Mouse (Mus musculus): ENCODE data around the gene Sgo2a.

DNA sequence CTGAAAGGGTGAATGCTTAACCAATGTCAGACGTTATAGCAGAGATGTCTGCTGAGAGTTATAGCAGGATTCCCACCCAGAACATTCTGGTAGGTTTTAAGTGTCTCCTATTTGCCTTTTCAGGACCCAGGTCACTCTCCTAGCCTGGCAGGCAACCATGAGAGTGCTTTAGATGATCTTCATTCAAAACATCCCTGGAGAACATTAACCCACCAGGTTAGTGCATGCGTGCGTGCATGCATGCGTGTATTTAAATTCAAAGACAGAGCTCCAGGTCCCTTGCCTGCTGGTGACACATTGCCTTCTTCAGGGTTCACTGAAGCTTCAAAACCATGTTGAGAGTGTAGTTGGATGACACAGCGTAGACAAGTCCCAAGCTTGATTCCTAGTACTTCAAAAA lies 69.4 kb downstream of the Sgo2a start:
- TF ChIP-seq USF1 (IDR thresholded peaks at IDR 0.05; ENCODE audit: low read depth) (no peak), MAX (IDR thresholded peaks at IDR 0.05; ENCODE audit: low read depth) (no peak), REST (IDR thresholded peaks at IDR 0.05; ENCODE audit: insufficient read depth, insufficient read length) (no peak), POLR2AphosphoS2 (IDR thresholded peaks at IDR 0.05; ENCODE audit: insufficient read length, low read depth) (no peak)
